Mouse (Mus musculus) testis, adult 2 months (tissue): ENCODE results near the gene Cstf2t. TPM values are rescaled to one million over a fixed set of nuclear protein-coding genes. Genes with fewer than 3 reads are reported as not detected.
A peak's percentile ranks its signal among the peaks of the same experiment; 100 is the strongest.

Experiments used
- H3K27ac ChIP-seq: fragments of 200-500 bp; 2 replicates; pipeline ENCODE4 v1.5.1; 2012; ENCODE audit warnings: low read depth, low read length; ENCODE audit not compliant: control insufficient read depth, insufficient read depth
- H3K27me3 ChIP-seq: fragments of 200-500 bp; 2 replicates; pipeline ENCODE4 v1.6.1; 2012; ENCODE audit warnings: mild to moderate bottlenecking, low read length, moderate library complexity; ENCODE audit not compliant: control insufficient read depth, insufficient read depth
- H3K36me3 ChIP-seq: fragments of 200-500 bp; 2 replicates; pipeline ENCODE4 v1.6.1; 2012; ENCODE audit warnings: mild to moderate bottlenecking, low read length; ENCODE audit not compliant: control insufficient read depth, insufficient read depth
- H3K4me1 ChIP-seq: fragments of 200-500 bp; 2 replicates; pipeline ENCODE4 v1.6.1; 2012; ENCODE audit warnings: low read length; ENCODE audit not compliant: control insufficient read depth, insufficient read depth
- H3K4me3 ChIP-seq: fragments of 200-500 bp; 2 replicates; pipeline ENCODE4 v1.5.1; 2012; ENCODE audit warnings: low read depth, mild to moderate bottlenecking, low read length, moderate library complexity, mixed read lengths; ENCODE audit not compliant: control insufficient read depth
- CTCF ChIP-seq: fragments of 200-500 bp; IDR thresholded peaks from 2 replicates; pipeline ENCODE4 v1.5.1; 2012; ENCODE audit warnings: low read depth, mild to moderate bottlenecking, inconsistent platforms, low read length, moderate library complexity; ENCODE audit not compliant: control insufficient read depth, insufficient read depth, insufficient replicate concordance
- POLR2A ChIP-seq: fragments of 200-500 bp; IDR thresholded peaks from 2 replicates; pipeline ENCODE4 v1.6.1; 2012; ENCODE audit warnings: low read depth, mild to moderate bottlenecking, inconsistent platforms, low read length, moderate library complexity; ENCODE audit not compliant: control insufficient read depth
- polyA plus RNA-seq: library from polyadenylated mRNA; depleted of rRNA; stranded (reverse); fragments of >200 nt; gene quantifications from 2 replicates; pipeline ENCODE4 v1.2.3, GENCODE M21; 2012

Cstf2t gene
- polyA plus RNA-seq, 1 experiment: 10.7 TPM

GRCm38 (mm10) chr19:31073959-31074716, 8.5 kb upstream of the Cstf2t start:
- H3K27ac ChIP-seq: no peak overlapping the region
- H3K36me3 ChIP-seq: no peaks in the 10 kb centered on the region
- TF ChIP-seq POLR2A: no peak
- no peak for TF ChIP-seq CTCF
- H3K4me1 ChIP-seq: peaks cover 6% of the 10 kb centered on the region; the same call in 1 of the 2 replicates
- H3K4me3 ChIP-seq: 0 out of 2 replicates have a peak overlapping the region, but pooled peaks have one; percentile 18
- H3K27me3 ChIP-seq: no peaks in the 10 kb centered on the region

DNA sequence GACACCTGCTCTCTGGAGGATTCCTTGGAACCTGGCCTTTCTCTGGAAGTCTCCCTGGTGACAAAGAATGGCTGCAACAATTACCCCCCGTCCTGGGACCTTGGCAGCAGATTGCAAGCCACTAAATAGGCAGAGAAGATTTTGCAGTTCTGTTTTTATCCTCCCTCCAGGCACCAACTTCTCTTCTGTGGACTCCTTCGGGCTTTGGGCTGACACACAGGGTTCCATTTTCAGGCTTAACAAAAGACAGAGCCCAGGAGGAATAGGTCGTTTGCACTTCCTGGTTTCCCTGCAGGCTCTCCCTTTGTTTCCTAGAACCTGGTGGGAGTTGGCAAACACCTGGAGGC, 7.9 kb upstream of the Cstf2t start:
- Histone ChIP-seq H3K36me3 (no peaks in the 10 kb centered on the region), H3K27ac (no peak overlapping the region), H3K27me3 (no peaks in the 10 kb centered on the region), H3K4me3 (no peak overlapping the region), H3K4me1 (peaks cover 6% of the 10 kb centered on the region; the same call in 1 of the 2 replicates)
- TF ChIP-seq CTCF (no peak), POLR2A (no peak)

- TF ChIP-seq CTCF (no peak), POLR2A (no peak)
- Histone ChIP-seq H3K4me1 (peaks cover 6% of the 10 kb centered on the region; the same call in 1 of the 2 replicates), H3K4me3 (no peak overlapping the region), H3K27me3 (no peaks in the 10 kb centered on the region), H3K36me3 (no peaks in the 10 kb centered on the region), H3K27ac (no peak overlapping the region)
These were observed 6.5 kb upstream of the Cstf2t start for GRCm38 (mm10) chr19:31076106-31076505.

GRCm38 (mm10) chr19:31078241-31078640, 4.4 kb upstream of the Cstf2t start:
- Histone ChIP-seq H3K4me1 (peaks cover 6% of the 10 kb centered on the region; the same call in 1 of the 2 replicates), H3K4me3 (no peak overlapping the region), H3K27me3 (no peaks in the 10 kb centered on the region), H3K27ac (no peak overlapping the region), H3K36me3 (no peaks in the 10 kb centered on the region)
- TF ChIP-seq POLR2A (no peak), CTCF (no peak)

GRCm38 (mm10) chr19:31082226-31082625, 411 bp upstream of the Cstf2t start:
- H3K4me3 ChIP-seq: peak overlapping the region; percentile 93
- peaks cover 9% of the 10 kb centered on the region for H3K4me1 ChIP-seq
- H3K27me3 ChIP-seq: no peaks in the 10 kb centered on the region
- no peaks in the 10 kb centered on the region for H3K36me3 ChIP-seq
- peak overlapping the region; percentile 66 for H3K27ac ChIP-seq
- no peak for TF ChIP-seq POLR2A
- TF ChIP-seq CTCF: no peak

DNA sequence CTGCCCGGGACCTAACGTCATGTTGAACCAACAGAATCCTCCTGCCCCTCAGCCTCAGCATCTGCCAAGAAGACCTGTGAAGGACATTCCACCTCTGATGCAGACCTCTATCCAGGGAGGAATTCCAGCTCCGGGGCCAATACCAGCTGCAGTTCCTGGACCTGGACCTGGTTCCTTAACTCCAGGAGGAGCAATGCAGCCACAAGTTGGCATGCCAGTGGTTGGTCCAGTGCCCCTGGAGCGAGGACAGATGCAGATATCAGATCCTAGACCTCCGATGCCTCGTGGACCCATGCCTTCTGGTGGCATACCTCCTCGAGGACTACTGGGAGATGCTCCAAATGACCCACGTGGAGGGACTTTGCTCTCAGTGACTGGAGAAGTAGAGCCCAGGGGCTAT, 1.1 kb downstream of the Cstf2t start:
- peak overlapping the region; percentile 93 for H3K4me3 ChIP-seq
- H3K27ac ChIP-seq: no peak overlapping the region

GRCm38 (mm10) chr19:31097857-31098256, 15.2 kb downstream of the Cstf2t start:
- TF ChIP-seq CTCF: no peak
- TF ChIP-seq POLR2A: no peak
- Histone ChIP-seq H3K27me3 (no peaks in the 10 kb centered on the region), H3K4me1 (no peaks in the 10 kb centered on the region), H3K36me3 (no peaks in the 10 kb centered on the region), H3K27ac (no peak overlapping the region), H3K4me3 (no peak overlapping the region)

More for the DNA sequence above, 1.1 kb downstream of the Cstf2t start:
- TF ChIP-seq POLR2A (no peak), CTCF (no peak)
- Histone ChIP-seq H3K4me1 (peaks cover 9% of the 10 kb centered on the region), H3K36me3 (no peaks in the 10 kb centered on the region), H3K27me3 (no peaks in the 10 kb centered on the region)
